Comparison of ENCODE assay signal across 8 mouse cellular contexts in genomic region chr9:110407311-110408098, GRCm38 (mm10). TPM values are rescaled to one million over a fixed set of nuclear protein-coding genes. Genes with fewer than 3 reads are reported as not detected.
A peak's percentile ranks its signal among the peaks of the same experiment; 100 is the strongest.
DNase-seq lines count a peak whose midpoint lies in the region; ATAC-seq and TF ChIP-seq lines count a peak whose summit lies in the region.

No protein-coding gene starts in this region.

- peak overlapping the region; percentile 84 for H3K4me3 ChIP-seq in heart, embryonic 10.5 days
- H3K4me3 ChIP-seq in forebrain, embryonic 11.5 days (ENCODE audit: low read depth, low read length), result peak overlapping the region; percentile 73
- peak overlapping the region; percentile 70 for H3K4me3 ChIP-seq in limb, embryonic 14.5 days (replicated peaks; ENCODE audit: low read length)

- H3K27ac ChIP-seq in heart, embryonic 10.5 days, result peak overlapping the region; percentile 93
- H3K27ac ChIP-seq in forebrain, embryonic 11.5 days (ENCODE audit: low read depth, low read length), result no peak overlapping the region
- peak overlapping the region; percentile 58 for H3K27ac ChIP-seq in limb, embryonic 14.5 days (replicated peaks; ENCODE audit: low read depth, low read length)

- no peak for TF ChIP-seq POLR2A in limb, embryonic 14.5 days (IDR thresholded peaks at IDR 0.05; ENCODE audit: borderline replicate concordance, extremely low read depth, insufficient read depth, insufficient read length)

- peak overlapping the region; percentile 73 for H3K9ac ChIP-seq in forebrain, embryonic 11.5 days (ENCODE audit: low read length)
- H3K9ac ChIP-seq in limb, embryonic 14.5 days (ENCODE audit: low read depth, low read length, severe bottlenecking), result peak overlapping the region; percentile 87

- CTCF ChIA-PET in Patski (lab: Charles Lee), result no interaction called here

- H3K9me3 ChIP-seq in heart, embryonic 10.5 days, result no peaks in the 10 kb centered on the region
- no peaks in the 10 kb centered on the region for H3K9me3 ChIP-seq in forebrain, embryonic 11.5 days (ENCODE audit: control insufficient read depth, low read length)
- H3K9me3 ChIP-seq in limb, embryonic 14.5 days (ENCODE audit: control insufficient read depth, low read length), result no peaks in the 10 kb centered on the region

- H3K4me2 ChIP-seq in forebrain, embryonic 11.5 days (ENCODE audit: low read depth, low read length, severe bottlenecking), result peak overlapping the region; percentile 87
- H3K4me2 ChIP-seq in limb, embryonic 14.5 days (replicated peaks; ENCODE audit: low read depth, low read length, severe bottlenecking), result peak overlapping the region; percentile 83

- DNase-seq in heart, embryonic 10.5 days (ENCODE audit: low spot score), result peak; percentile 80
- DNase-seq in heart, postnatal 25 days (ENCODE audit: low spot score), result no peak
- DNase-seq in 3134 (ENCODE audit: extremely low read depth, insufficient read length, low spot score) (peak; percentile 53), Patski (ENCODE audit: low read depth, low spot score) (peak; percentile 59)
- no peak for DNase-seq in forebrain, embryonic 11.5 days (ENCODE audit: low spot score)
- DNase-seq in limb, embryonic 14.5 days (ENCODE audit: low spot score), result no peak
- peak; percentile 22 for DNase-seq in skeletal muscle tissue, adult 2 months (ENCODE audit: low read depth, low spot score)
- no peak for DNase-seq in cerebellum, adult 11 months

- peaks cover 12% of the 10 kb centered on the region; the same call in 1 of the 2 replicates for H3K36me3 ChIP-seq in heart, embryonic 10.5 days
- no peaks in the 10 kb centered on the region for H3K36me3 ChIP-seq in forebrain, embryonic 11.5 days (ENCODE audit: control insufficient read depth, insufficient read depth, low read length)
- H3K36me3 ChIP-seq in limb, embryonic 14.5 days (ENCODE audit: control insufficient read depth, insufficient read depth, low read length), result peaks cover 11% of the 10 kb centered on the region

- POLR2A ChIA-PET in Patski (lab: Charles Lee), result interaction anchor here (1.0 to 1.3 kb wide), 2 partner anchors 23 to 74 kb away, joined by 3 to 5 read pairs; partner anchors contain the start of gene Scap

- no peak for TF ChIP-seq CTCF in Patski (IDR thresholded peaks at IDR 0.05)

- 0 out of 2 replicates have a peak, but pooled peaks cover 2% of the 10 kb centered on the region for H3K27me3 ChIP-seq in heart, embryonic 10.5 days (ENCODE audit: insufficient read depth, poor library complexity, severe bottlenecking)
- no peaks in the 10 kb centered on the region for H3K27me3 ChIP-seq in Patski
- no peaks in the 10 kb centered on the region for H3K27me3 ChIP-seq in forebrain, embryonic 11.5 days (ENCODE audit: control insufficient read depth, insufficient read depth, low read length)
- no peaks in the 10 kb centered on the region for H3K27me3 ChIP-seq in limb, embryonic 14.5 days (ENCODE audit: control insufficient read depth, insufficient read depth, low read length)

- ATAC-seq in Patski, result peak; percentile 60
- peak; percentile 70 for ATAC-seq in forebrain, embryonic 11.5 days (replicated peaks; ENCODE audit: low FRiP score)
- ATAC-seq in limb, embryonic 14.5 days (ENCODE audit: low FRiP score, low read depth), result peak; percentile 62

- intact Hi-C loops in heart, postnatal 25 days (cut with DNase I), result loop anchor here (2.0 to 5.0 kb wide), 2 partner anchors 75 to 125 kb away; partner anchors contain the start of genes Scap and Setd2

- 2% methylated on average over 41 of the region's 41 CpGs for WGBS in heart, embryonic 10.5 days
- WGBS in forebrain, embryonic 11.5 days, result 2% methylated on average over 39 of the region's 41 CpGs
- WGBS in limb, embryonic 14.5 days, result 1% methylated on average over 40 of the region's 41 CpGs

- peaks cover 21% of the 10 kb centered on the region for H3K4me1 ChIP-seq in heart, embryonic 10.5 days
- H3K4me1 ChIP-seq in forebrain, embryonic 11.5 days (replicated peaks; ENCODE audit: control insufficient read depth, insufficient read depth, low read length), result peaks cover 10% of the 10 kb centered on the region
- peaks cover 7% of the 10 kb centered on the region for H3K4me1 ChIP-seq in limb, embryonic 14.5 days (ENCODE audit: control insufficient read depth, insufficient read depth, low read length)

- in situ Hi-C loops in Patski (cut with MboI; ENCODE audit: low pct_unique_long_range_greater_than_20kb), result no loop called here

RNA-seq across cellular contexts. Expression of gene Ptpn23, which starts 0.5 kb away (rescaled TPM):
- polyA plus RNA-seq in heart, embryonic 10.5 days (2016; fragmentation: Nextera tagmentation; extraction: Ambion mirVana), result 14.6 and 18.4 TPM in 2 replicates
- total RNA-seq in heart, postnatal 25 days (2021), result 10 to 100 TPM; 13.6 to 16.0 TPM
- 107 TPM for polyA plus RNA-seq in Patski (2021)
- 17.7 and 21.1 TPM in 2 replicates for polyA plus RNA-seq in forebrain, embryonic 11.5 days (2014; fragmentation: Nextera tagmentation; extraction: Ambion mirVana)
- 44.5 and 53.2 TPM in 2 replicates for polyA plus RNA-seq in limb, embryonic 14.5 days (2012; rRNA removed)
- polyA plus RNA-seq in limb, embryonic 14.5 days (2014; fragmentation: Nextera tagmentation; extraction: Ambion mirVana), result 18.5 and 22.4 TPM in 2 replicates

RNA-seq across cellular contexts. Expression of gene Ngp, which starts 12.0 kb away (rescaled TPM):
- polyA plus RNA-seq in heart, embryonic 10.5 days (2016; fragmentation: Nextera tagmentation; extraction: Ambion mirVana), result not detected in 2 replicates
- not detected for total RNA-seq in heart, postnatal 25 days (2021)
- not detected for polyA plus RNA-seq in Patski (2021)
- polyA plus RNA-seq in forebrain, embryonic 11.5 days (2014; fragmentation: Nextera tagmentation; extraction: Ambion mirVana), result 0.36 and 0.67 TPM in 2 replicates
- polyA plus RNA-seq in limb, embryonic 14.5 days (2012; rRNA removed), result 1.5 and 3.8 TPM in 2 replicates
- 2.2 and 5.9 TPM in 2 replicates for polyA plus RNA-seq in limb, embryonic 14.5 days (2014; fragmentation: Nextera tagmentation; extraction: Ambion mirVana)

Comparison
In these comparisons a context has a peak if more than half of its experiments do, and no peak if none do; other contexts are left out.
1. DNase-seq: peak in heart, embryonic 10.5 days (single experiment), 3134 (single experiment), Patski (single experiment) and skeletal muscle tissue, adult 2 months (single experiment); none in heart, postnatal 25 days (single experiment), forebrain, embryonic 11.5 days (single experiment), limb, embryonic 14.5 days (single experiment) and cerebellum, adult 11 months (single experiment).
2. Peak in every context shown above with its lines, with median percentiles within 50 percentile points of each other: H3K4me3 ChIP-seq and ATAC-seq.